Mouse (Mus musculus) embryonic facial prominence, embryonic 12.5 days (tissue): Measurements from ENCODE around the gene Tmem33. TPM values are rescaled to one million over a fixed set of nuclear protein-coding genes. Genes with fewer than 3 reads are reported as not detected.

ENCODE experiments used
- polyA plus RNA-seq: library from polyadenylated mRNA; unstranded; fragments of >200 nt; fragmentation: Nextera tagmentation; extraction: Ambion mirVana; gene quantifications from 2 replicates; pipeline ENCODE4 v1.2.1, GENCODE M21; 2016

Tmem33 gene
- polyA plus RNA-seq, 1 experiment from 2014 or later: 81.0 TPM

Other genes starting within 250 kb of the Tmem33 start
- gene Phox2b, start 161.3 kb upstream of the Tmem33 start, polyA plus RNA-seq: 1.1 and 2.8 TPM in 2 replicates
- gene Slc30a9, start 46.4 kb downstream of the Tmem33 start, polyA plus RNA-seq: 109 and 114 TPM in 2 replicates
- gene Bend4, start 167.7 kb downstream of the Tmem33 start, polyA plus RNA-seq: 4.5 TPM in 2 replicates